Mouse (Mus musculus): ENCODE measurements around the gene Ttc12.

Ttc12 gene

GRCm38 (mm10) chr9:49488912-49489895 is 3.2 kb upstream of the Ttc12 start:
- peak; percentile 75 for DNase-seq (ENCODE audit: low read depth)

DNA sequence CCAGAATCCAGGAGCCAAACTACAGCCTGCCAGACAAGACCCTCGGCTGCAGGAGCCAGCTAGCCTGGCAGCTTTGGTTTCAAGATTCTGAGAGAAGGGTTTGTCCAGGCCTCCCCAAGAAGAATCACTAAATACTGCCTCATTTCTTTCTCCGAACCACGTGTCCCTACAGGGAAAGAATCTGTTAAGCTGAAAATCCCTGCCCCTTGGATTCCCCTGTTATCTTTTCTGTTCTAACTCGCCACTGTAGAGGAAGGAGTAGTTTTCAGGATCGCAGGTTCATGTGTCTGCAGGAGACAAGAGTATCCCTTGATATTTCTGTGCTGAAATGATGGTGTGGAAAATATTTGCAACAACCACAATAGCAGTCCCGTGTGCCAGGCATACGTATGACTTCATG is 2.2 kb upstream of the Ttc12 start:
- DNase-seq (ENCODE audit: low read depth) = no peak

- no peak for DNase-seq (ENCODE audit: low read depth)
These were observed 1.6 kb upstream of the Ttc12 start for GRCm38 (mm10) chr9:49487657-49487943.

DNA sequence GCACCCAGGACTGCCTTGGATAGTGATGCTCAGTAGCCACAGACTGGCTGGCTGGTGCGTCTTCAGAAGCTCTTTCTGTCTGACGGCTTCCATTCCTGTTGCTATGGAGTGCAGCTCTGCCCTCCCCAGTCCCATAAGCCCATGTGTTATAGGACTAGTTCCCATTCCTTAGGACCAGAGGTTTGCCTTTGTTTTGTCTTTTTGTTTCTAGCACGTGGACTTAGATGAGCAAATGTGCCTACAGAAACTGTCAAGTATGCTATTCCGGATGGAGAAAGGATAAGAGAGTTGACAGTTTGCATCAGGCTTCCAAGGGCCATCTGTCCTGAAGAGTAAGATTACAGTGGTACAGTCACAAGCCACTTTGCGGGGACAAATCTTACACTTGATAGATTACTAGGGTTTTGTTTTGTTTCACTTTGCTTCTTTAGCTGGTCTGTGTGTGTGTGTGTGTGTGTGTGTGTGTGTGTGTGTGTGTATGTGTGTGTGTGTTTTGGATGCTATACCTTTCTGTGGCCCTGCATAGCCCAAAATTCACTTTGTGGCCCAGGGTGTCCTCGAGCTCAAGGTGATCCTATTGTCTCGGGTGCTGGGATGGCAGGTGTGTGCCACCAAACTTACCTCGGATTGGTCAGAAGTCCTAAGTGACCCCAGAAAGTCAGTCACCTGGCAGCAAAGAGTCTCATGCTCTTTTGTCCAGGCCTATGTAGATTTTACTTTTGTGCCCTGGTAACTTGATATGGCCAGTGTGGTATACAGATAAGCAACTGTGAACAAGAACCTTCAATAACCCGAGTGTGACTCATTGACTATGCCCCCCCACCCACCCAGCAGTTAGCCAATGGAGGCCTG is 1.0 kb upstream of the Ttc12 start:
- DNase-seq (ENCODE audit: low read depth) = no peak

- peak; percentile 24 for DNase-seq (ENCODE audit: low read depth)
These were observed 654 bp downstream of the Ttc12 start for GRCm38 (mm10) chr9:49485250-49485891.

DNA sequence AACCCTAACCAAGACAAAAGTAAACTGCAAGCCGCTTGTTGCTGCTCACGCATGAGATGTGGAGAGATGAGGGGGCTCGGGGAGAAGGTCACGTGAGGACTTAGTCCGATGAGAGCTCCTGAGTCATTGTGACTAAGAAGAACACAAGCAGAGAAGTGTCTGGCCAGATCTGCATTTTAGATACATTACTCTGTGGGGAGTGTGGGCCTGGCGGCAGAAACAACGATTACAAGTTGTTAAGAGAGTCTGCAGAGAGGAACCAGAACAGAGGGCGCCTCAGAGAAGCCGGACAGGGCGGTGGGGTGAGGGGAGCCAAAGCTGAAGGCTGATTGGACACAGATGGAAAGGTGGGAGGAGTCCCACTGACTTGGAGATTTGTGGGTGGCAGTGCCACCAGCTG is 2.7 kb downstream of the Ttc12 start:
- DNase-seq (ENCODE audit: low read depth) = no peak

GRCm38 (mm10) chr9:49472126-49472525 is 13.9 kb downstream of the Ttc12 start:
- no peak for DNase-seq (ENCODE audit: low read depth)

DNA sequence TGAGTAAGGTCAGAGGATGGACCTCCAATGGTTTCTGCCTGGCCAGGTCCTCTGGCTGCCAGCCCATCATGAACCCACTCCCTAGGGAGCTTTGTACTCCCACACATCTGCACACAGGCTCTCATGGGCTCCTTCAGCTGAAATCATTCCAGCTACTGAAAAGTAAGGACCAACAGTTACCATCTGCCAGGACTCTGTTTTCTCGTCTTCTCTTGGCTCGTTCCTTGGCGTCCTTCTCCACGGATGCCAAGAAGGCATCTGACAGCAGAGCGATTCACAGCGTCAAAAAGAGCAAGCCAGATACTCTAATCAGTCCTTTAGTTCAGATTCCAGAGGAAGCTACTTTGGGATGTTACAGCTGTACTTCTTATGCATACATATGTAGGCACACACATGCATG is 15.1 kb downstream of the Ttc12 start:
- no peak for DNase-seq (ENCODE audit: low read depth)

- DNase-seq (ENCODE audit: low read depth) = no peak
These were observed 16.0 kb downstream of the Ttc12 start for GRCm38 (mm10) chr9:49470006-49470405.

GRCm38 (mm10) chr9:49456136-49456535 is 29.9 kb downstream of the Ttc12 start:
- no peak for DNase-seq (ENCODE audit: low read depth)

DNA sequence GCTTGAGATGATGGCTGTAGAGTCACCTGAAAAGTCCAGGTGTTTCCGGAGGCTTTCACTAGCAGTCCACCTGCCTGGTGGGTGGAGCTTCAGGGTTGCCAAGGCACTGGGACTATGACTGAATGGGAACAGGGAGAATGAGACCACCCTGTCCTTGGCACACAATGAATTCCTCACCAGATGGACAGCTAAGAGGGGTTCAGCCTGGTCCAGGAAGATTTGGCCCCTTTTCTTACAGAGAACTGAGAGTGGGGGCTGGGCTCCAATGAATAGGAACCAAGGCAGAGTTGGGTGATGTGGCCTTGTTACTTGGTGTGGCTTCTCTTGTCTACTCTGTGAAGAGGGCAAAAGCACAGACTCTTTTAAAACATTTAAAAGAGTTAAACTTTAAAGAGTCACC is 33.6 kb downstream of the Ttc12 start:
- no peak for DNase-seq (ENCODE audit: low read depth)

GRCm38 (mm10) chr9:49450491-49450890 is 35.5 kb downstream of the Ttc12 start:
- no peak for DNase-seq (ENCODE audit: low read depth)

DNA sequence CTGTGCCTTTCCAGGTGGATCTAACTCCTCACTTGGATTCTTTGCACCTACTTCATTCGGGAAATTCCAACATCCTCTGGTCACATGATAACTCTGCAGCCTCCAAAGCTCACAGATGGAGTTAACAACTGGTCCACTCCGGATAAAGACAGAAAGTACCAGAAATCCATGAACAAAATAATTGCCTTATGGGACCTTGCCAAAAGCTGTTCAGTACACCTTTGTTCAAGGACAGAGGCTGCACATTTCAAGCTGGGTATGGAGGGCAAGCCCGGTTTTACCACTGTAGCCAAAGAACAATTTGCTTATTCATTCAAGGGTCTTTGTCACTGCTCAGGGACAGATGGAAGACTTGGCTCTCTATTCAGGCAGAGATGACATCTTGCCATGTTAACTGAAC is 43.4 kb downstream of the Ttc12 start:
- no peak for DNase-seq (ENCODE audit: low read depth)

GRCm38 (mm10) chr9:49427478-49427877 is 58.5 kb downstream of the Ttc12 start:
- DNase-seq (ENCODE audit: low read depth) = no peak

DNA sequence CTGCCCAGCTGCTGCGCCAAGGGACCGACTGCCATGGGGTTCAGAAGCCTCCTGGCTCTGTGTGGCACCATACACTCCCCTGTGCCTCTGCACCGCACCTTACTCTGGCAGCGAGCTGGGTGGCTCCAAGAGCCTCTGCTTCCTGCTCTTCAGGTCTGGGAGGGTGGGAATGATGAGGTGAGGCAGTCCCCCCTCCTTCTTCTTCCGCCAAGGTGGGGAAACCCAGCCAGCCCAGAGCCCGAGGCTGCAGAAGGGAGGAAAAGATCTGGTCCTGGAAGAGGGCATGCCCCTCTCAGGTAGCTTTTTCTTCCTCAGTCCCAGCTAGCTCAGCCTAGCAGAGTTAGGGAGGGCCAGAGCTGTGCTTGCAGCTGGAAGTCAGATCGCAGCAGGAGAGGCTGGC is 59.1 kb downstream of the Ttc12 start, which contains the start of gene Ankk1:
Gene Ankk1, minus strand, starts transcription at position 101 of the 400 bp plus-strand sequence.
- no peak for DNase-seq (ENCODE audit: low read depth)

- DNase-seq (ENCODE audit: low read depth) = no peak
These were observed 60.4 kb downstream of the Ttc12 start for GRCm38 (mm10) chr9:49425585-49425984.

GRCm38 (mm10) chr9:49423866-49424265 is 62.2 kb downstream of the Ttc12 start:
- no peak for DNase-seq (ENCODE audit: low read depth)

- DNase-seq (ENCODE audit: low read depth) = no peak
These were observed 75.4 kb downstream of the Ttc12 start for GRCm38 (mm10) chr9:49410621-49411020.

GRCm38 (mm10) chr9:49407028-49407427 is 79.0 kb downstream of the Ttc12 start:
- DNase-seq (ENCODE audit: low read depth) = no peak

GRCm38 (mm10) chr9:49403711-49404110 is 82.3 kb downstream of the Ttc12 start:
- no peak for DNase-seq (ENCODE audit: low read depth)

DNA sequence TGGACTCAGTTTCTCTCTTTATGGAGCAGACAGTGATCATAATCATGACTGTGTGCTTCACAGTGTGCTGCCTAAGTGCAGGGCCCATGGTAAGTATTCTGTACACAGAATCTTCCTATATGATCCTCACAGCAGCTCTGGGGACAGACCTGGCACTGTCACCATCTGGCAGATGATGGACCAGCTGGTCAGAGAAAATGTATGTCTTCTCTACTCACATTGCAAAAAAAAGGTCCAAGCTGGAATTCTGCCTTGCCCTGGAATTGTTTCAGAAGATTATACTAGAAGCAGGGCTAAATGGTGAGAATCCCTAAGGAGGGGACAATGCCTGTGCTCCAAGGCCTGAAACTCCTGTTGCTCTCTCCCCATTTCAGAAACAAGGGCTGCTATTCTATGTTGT is 90.0 kb downstream of the Ttc12 start:
- no peak for DNase-seq (ENCODE audit: low read depth)

- DNase-seq (ENCODE audit: low read depth) = no peak
These were observed 93.8 kb downstream of the Ttc12 start for GRCm38 (mm10) chr9:49392242-49392641.
